Comparison of ENCODE assay signal across 14 mouse cellular contexts in genomic region chr1:76194844-76195243, GRCm38 (mm10).
DNase-seq lines count a peak whose midpoint lies in the region; ATAC-seq and TF ChIP-seq lines count a peak whose summit lies in the region.
"Had no signal": no experiment of that assay in that cellular context is flagged by ENCODE, and none has a peak within 500 bp of the region (broad histone marks: within the 10 kb centered on the region; RNA-seq: fewer than 3 reads in every experiment).

No protein-coding gene starts in this region.

- DNase-seq in adrenal gland, postnatal 25 days, result peak; percentile 13
- no peak for DNase-seq in adrenal gland, postnatal 4 days (ENCODE audit: low spot score in 2 of 2)
- peak; percentile 8 for DNase-seq in kidney, adult 18-20 months
- peak; percentile 17 for DNase-seq in gastrocnemius, postnatal 14 days
- peak; percentile 35 for DNase-seq in kidney, adult 9 months
- no peak for DNase-seq in stomach, postnatal 0 days (ENCODE audit: low spot score)
- DNase-seq: retina, postnatal 1 day; thymus, adult 2 months had no signal

- intact Hi-C loops in gastrocnemius, postnatal 14 days (cut with DNase I; ENCODE audit: low total_unique reads), result no loop called here

- no peak overlapping the region for H3K9ac ChIP-seq in kidney, embryonic 16.5 days (replicated peaks; ENCODE audit: low read length)
- no peak overlapping the region for H3K9ac ChIP-seq in neural tube, embryonic 15.5 days (replicated peaks)
- H3K9ac ChIP-seq in stomach, postnatal 0 days (ENCODE audit: low read length), result no peak overlapping the region
- H3K9ac ChIP-seq: hindbrain, embryonic 15.5 days; liver, embryonic 15.5 days; midbrain, embryonic 12.5 days had no signal

- H3K9me3 ChIP-seq in kidney, embryonic 16.5 days (ENCODE audit: low read length), result no peaks in the 10 kb centered on the region
- H3K9me3 ChIP-seq in neural tube, embryonic 15.5 days (replicated peaks), result no peaks in the 10 kb centered on the region
- H3K9me3 ChIP-seq in stomach, postnatal 0 days (ENCODE audit: control insufficient read depth, low read length), result no peaks in the 10 kb centered on the region
- H3K9me3 ChIP-seq: hindbrain, embryonic 15.5 days; liver, embryonic 15.5 days; midbrain, embryonic 12.5 days had no signal

- WGBS in kidney, embryonic 16.5 days, result 80% methylated on average over 4 of the region's 4 CpGs
- WGBS in neural tube, embryonic 15.5 days, result 71% methylated on average over 4 of the region's 4 CpGs
- WGBS in stomach, postnatal 0 days, result 65% methylated on average over 4 of the region's 4 CpGs

- no peaks in the 10 kb centered on the region for H3K4me1 ChIP-seq in kidney, embryonic 16.5 days (ENCODE audit: insufficient read depth, low read length)
- H3K4me1 ChIP-seq in neural tube, embryonic 15.5 days, result no peaks in the 10 kb centered on the region
- no peaks in the 10 kb centered on the region for H3K4me1 ChIP-seq in stomach, postnatal 0 days (replicated peaks; ENCODE audit: control insufficient read depth, insufficient read depth)
- H3K4me1 ChIP-seq: hindbrain, embryonic 15.5 days; liver, embryonic 15.5 days; midbrain, embryonic 12.5 days had no signal

- H3K4me2 ChIP-seq in kidney, embryonic 16.5 days (replicated peaks; ENCODE audit: low read depth, low read length), result no peak overlapping the region
- H3K4me2 ChIP-seq in neural tube, embryonic 15.5 days, result no peak overlapping the region
- H3K4me2 ChIP-seq in stomach, postnatal 0 days (replicated peaks; ENCODE audit: low read depth), result no peak overlapping the region
- H3K4me2 ChIP-seq: hindbrain, embryonic 15.5 days; liver, embryonic 15.5 days; midbrain, embryonic 12.5 days had no signal

- no peak for ATAC-seq in kidney, embryonic 16.5 days (ENCODE audit: low FRiP score, low TSS enrichment)
- no peak for ATAC-seq in neural tube, embryonic 15.5 days (ENCODE audit: low FRiP score)
- no peak for ATAC-seq in stomach, postnatal 0 days (ENCODE audit: low FRiP score, low TSS enrichment)

- no peak for TF ChIP-seq CTCF in stomach, postnatal 0 days (IDR thresholded peaks at IDR 0.05; ENCODE audit: low read depth)

- H3K4me3 ChIP-seq in kidney, embryonic 16.5 days (ENCODE audit: low read length), result no peak overlapping the region
- no peak overlapping the region for H3K4me3 ChIP-seq in neural tube, embryonic 15.5 days (replicated peaks)
- no peak overlapping the region for H3K4me3 ChIP-seq in stomach, postnatal 0 days (ENCODE audit: low read depth, low read length)
- H3K4me3 ChIP-seq: erythroblast, embryonic 14.5 days; hindbrain, embryonic 15.5 days; liver, embryonic 15.5 days; midbrain, embryonic 12.5 days had no signal

- TF ChIP-seq EP300 in stomach, postnatal 0 days (optimal IDR thresholded peaks at IDR 0.05), result no peak

- H3K27me3 ChIP-seq in kidney, embryonic 16.5 days (ENCODE audit: insufficient read depth, low read length), result no peaks in the 10 kb centered on the region
- H3K27me3 ChIP-seq in neural tube, embryonic 15.5 days (replicated peaks), result no peaks in the 10 kb centered on the region
- H3K27me3 ChIP-seq in stomach, postnatal 0 days (ENCODE audit: control insufficient read depth, insufficient read depth, low read length), result no peaks in the 10 kb centered on the region
- H3K27me3 ChIP-seq: hindbrain, embryonic 15.5 days; liver, embryonic 15.5 days; midbrain, embryonic 12.5 days had no signal

- no peaks in the 10 kb centered on the region for H3K36me3 ChIP-seq in kidney, embryonic 16.5 days (ENCODE audit: insufficient read depth, low read length)
- H3K36me3 ChIP-seq in neural tube, embryonic 15.5 days, result no peaks in the 10 kb centered on the region
- H3K36me3 ChIP-seq in stomach, postnatal 0 days (ENCODE audit: control insufficient read depth, insufficient read depth, low read length), result no peaks in the 10 kb centered on the region
- H3K36me3 ChIP-seq: hindbrain, embryonic 15.5 days; liver, embryonic 15.5 days; midbrain, embryonic 12.5 days had no signal

- H3K27ac ChIP-seq in kidney, embryonic 16.5 days (ENCODE audit: low read length), result no peak overlapping the region
- H3K27ac ChIP-seq in neural tube, embryonic 15.5 days (replicated peaks), result no peak overlapping the region
- H3K27ac ChIP-seq in stomach, postnatal 0 days (replicated peaks), result no peak overlapping the region
- H3K27ac ChIP-seq: hindbrain, embryonic 15.5 days; liver, embryonic 15.5 days; midbrain, embryonic 12.5 days had no signal

Comparison
In these comparisons a context has a peak if more than half of its experiments do, and no peak if none do; other contexts are left out.
1. DNase-seq: peak in adrenal gland, postnatal 25 days (single experiment), kidney, adult 18-20 months (single experiment), gastrocnemius, postnatal 14 days (single experiment) and kidney, adult 9 months (single experiment); none in adrenal gland, postnatal 4 days (0 of 2) and stomach, postnatal 0 days (single experiment).